Mouse (Mus musculus) forelimb bud, embryonic 11.5 days (tissue): ENCODE measurements around the gene 1810037I17Rik.
"Not testable (repeated sequence)": the region's sequence is repeated elsewhere in the genome, so short reads cannot be mapped to it uniquely, and the experiment has no call there.

Experiments used
- DNase-seq: peaks from one replicate; pipeline ENCODE4 v3.0.0-alpha.2; 2012; ENCODE audit warnings: low read depth, low spot score

Gene 1810037I17Rik

GRCm38 (mm10) chr3:122932466-122932865, 8.5 kb downstream of the 1810037I17Rik start:
- no peak for DNase-seq

DNA sequence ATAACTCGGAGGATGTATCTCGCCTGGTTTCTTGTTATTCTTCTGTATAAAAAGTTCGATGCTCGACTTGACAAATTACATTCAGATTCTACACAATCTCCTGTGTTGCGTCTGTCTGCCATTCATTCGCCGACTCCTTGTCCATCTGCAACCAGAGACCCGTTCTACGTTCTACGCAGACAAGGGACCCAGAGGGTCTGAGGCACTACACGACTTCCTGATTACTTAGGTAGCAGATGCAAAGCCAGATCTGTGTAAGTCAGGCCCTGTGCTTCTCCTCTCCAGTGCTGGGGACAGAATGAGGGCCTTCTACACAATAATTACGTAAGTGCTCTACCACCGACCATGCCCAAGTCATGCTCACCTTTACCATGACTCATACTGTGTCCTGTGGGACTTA, 13.2 kb downstream of the 1810037I17Rik start:
- not testable (repeated sequence) for DNase-seq

DNA sequence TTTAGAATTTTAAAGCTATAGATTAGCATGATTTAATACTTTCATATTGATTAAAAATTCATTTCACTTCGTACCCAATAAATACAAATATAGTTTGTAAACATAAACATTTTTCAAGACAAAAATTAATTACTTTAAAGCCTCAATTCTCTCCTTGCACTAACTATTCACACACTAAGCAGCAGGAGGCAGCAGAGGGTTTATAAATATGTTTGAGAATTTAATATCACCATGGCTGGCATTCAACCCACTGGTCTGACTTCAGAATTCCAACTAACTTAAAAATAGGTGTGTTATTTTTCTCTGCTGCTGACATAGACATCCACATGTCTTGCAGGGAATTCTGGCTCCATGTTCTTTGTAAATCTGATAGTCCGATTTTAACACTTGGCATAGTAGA, 15.2 kb downstream of the 1810037I17Rik start:
- peak; percentile 27 for DNase-seq

GRCm38 (mm10) chr3:122943387-122943890, 19.4 kb downstream of the 1810037I17Rik start:
- DNase-seq = no peak

GRCm38 (mm10) chr3:122950129-122950528, 26.1 kb downstream of the 1810037I17Rik start:
- DNase-seq = no peak

- no peak for DNase-seq
Observed at GRCm38 (mm10) chr3:122964301-122964700, 40.3 kb downstream of the 1810037I17Rik start.

DNA sequence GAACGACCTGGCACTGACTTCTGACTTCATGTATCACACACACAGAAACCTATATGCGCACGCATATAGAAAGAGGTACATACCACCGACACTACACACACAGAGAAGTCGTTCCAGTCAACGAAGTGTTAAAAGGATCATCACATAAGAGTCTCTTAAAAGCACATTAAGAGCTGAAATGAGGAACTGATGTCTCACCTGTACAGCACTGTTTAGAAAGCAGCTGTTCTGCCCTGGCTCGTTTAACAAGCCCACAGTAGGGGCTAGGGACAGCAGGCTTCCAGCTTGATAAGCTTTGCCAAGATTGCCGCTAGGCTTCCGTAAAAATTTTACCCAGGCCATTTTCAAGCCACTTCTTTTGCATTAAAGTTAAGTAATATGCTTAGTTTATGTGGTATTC, 44.4 kb downstream of the 1810037I17Rik start:
- DNase-seq = no peak

- peak; percentile 24 for DNase-seq
Observed at GRCm38 (mm10) chr3:122972126-122972822, 48.3 kb downstream of the 1810037I17Rik start.

- no peak for DNase-seq
Observed at GRCm38 (mm10) chr3:122974833-122975232, 50.8 kb downstream of the 1810037I17Rik start.

- DNase-seq = no peak
Observed at GRCm38 (mm10) chr3:122975363-122975762, 51.4 kb downstream of the 1810037I17Rik start.
